Mouse (Mus musculus): ENCODE results near the gene Sart3. TPM values are rescaled to one million over a fixed set of nuclear protein-coding genes. Genes with fewer than 3 reads are reported as not detected.

The Sart3 gene
- total RNA-seq, 2 experiments from 2014 or later = 29.2 to 38.5 TPM

Other genes with a start within 250 kb of the Sart3 start
- 1.7 TPM in 1 of 2 replicates, not detected in the other for gene Cmklr1, start 122.1 kb downstream of the Sart3 start, total RNA-seq (2014; fragmentation: Nextera tagmentation)
- not detected in 2 replicates for gene Cmklr1, start 122.1 kb downstream of the Sart3 start, total RNA-seq (2017)
- gene 1700069L16Rik, start 47.7 kb downstream of the Sart3 start, total RNA-seq (2014; fragmentation: Nextera tagmentation) = not detected in 2 replicates
- gene 1700069L16Rik, start 47.7 kb downstream of the Sart3 start, total RNA-seq (2017) = not detected in 2 replicates
- gene Ficd, start 36.7 kb downstream of the Sart3 start, total RNA-seq (2014; fragmentation: Nextera tagmentation) = 1.6 and 3.7 TPM in 2 replicates
- gene Ficd, start 36.7 kb downstream of the Sart3 start, total RNA-seq (2017) = 0.77 and 1.9 TPM in 2 replicates
- gene Iscu, start 238 bp upstream of the Sart3 start, total RNA-seq (2014; fragmentation: Nextera tagmentation) = 81.9 and 100 TPM in 2 replicates
- gene Iscu, start 238 bp upstream of the Sart3 start, total RNA-seq (2017) = 101 and 111 TPM in 2 replicates
- 11.1 and 13.4 TPM in 2 replicates for gene Tmem119, start 28.0 kb upstream of the Sart3 start, total RNA-seq (2014; fragmentation: Nextera tagmentation)
- 4.2 and 7.8 TPM in 2 replicates for gene Tmem119, start 28.0 kb upstream of the Sart3 start, total RNA-seq (2017)
- 288 and 331 TPM in 2 replicates for gene Selplg, start 60.1 kb upstream of the Sart3 start, total RNA-seq (2014; fragmentation: Nextera tagmentation)
- gene Selplg, start 60.1 kb upstream of the Sart3 start, total RNA-seq (2017) = 99.4 and 109 TPM in 2 replicates
- 55.8 and 64.9 TPM in 2 replicates for gene Coro1c, start 136.2 kb upstream of the Sart3 start, total RNA-seq (2014; fragmentation: Nextera tagmentation)
- gene Coro1c, start 136.2 kb upstream of the Sart3 start, total RNA-seq (2017) = 80.5 and 102 TPM in 2 replicates
- gene Ssh1, start 221.4 kb upstream of the Sart3 start, total RNA-seq (2014; fragmentation: Nextera tagmentation) = 5.9 and 15.0 TPM in 2 replicates
- gene Ssh1, start 221.4 kb upstream of the Sart3 start, total RNA-seq (2017) = 1.9 and 2.4 TPM in 2 replicates
- gene Dao, start 231.2 kb upstream of the Sart3 start, total RNA-seq (2014; fragmentation: Nextera tagmentation) = not detected in 2 replicates
- gene Dao, start 231.2 kb upstream of the Sart3 start, total RNA-seq (2017) = not detected in 2 replicates

Measured in granulocyte monocyte progenitor cell, adult 5-6 weeks (primary cell).